Mouse (Mus musculus) inflammation-experienced regulatory T-cells, adult 6 months (primary cell): ENCODE measurements around the gene Lrrc56. TPM values are rescaled to one million over a fixed set of nuclear protein-coding genes. Genes with fewer than 3 reads are reported as not detected.
A peak's percentile ranks its signal among the peaks of the same experiment; 100 is the strongest.

Experiments
- ATAC-seq: one replicate; pipeline ENCODE4 v1.8.0; 2017
- polyA plus RNA-seq, 3 experiments: library from polyadenylated mRNA; unstranded; fragments of 100-300 nt; shearing (Covaris generic); gene quantifications; one replicate each; pipeline ENCODE4 v1.2.1; 2017

The Lrrc56 gene
- polyA plus RNA-seq, 3 experiments from 2014 or later = 1.3 to 2.2 (median 1.7) TPM

DNA sequence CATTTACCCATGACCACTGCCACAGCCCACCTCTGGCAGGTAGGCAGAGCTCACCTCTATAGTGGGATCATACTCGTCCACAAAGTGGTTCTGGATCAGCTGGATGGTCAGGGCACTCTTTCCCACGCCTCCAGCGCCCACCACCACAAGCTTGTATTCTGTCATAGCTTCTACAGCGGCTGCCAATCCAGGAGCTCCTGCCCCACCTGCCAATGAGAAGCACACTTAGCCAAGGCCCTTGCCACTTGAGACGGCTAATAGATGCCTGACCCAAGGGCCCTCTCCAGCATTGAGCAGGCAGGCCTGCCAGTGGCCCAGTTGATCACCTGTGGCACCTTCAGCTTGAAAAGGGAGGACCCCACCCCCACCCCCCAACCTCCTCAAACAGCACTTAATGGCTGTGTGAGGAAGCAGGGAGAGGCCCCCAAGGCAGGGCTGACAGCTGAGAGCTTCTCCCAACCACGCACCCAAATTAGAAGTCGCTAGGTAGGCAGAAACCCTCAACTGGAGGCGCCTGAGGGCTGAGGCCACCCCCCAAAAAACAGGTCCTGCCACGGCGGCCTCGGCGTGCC lies 1.1 kb upstream of the Lrrc56 start:
- ATAC-seq = no peak

DNA sequence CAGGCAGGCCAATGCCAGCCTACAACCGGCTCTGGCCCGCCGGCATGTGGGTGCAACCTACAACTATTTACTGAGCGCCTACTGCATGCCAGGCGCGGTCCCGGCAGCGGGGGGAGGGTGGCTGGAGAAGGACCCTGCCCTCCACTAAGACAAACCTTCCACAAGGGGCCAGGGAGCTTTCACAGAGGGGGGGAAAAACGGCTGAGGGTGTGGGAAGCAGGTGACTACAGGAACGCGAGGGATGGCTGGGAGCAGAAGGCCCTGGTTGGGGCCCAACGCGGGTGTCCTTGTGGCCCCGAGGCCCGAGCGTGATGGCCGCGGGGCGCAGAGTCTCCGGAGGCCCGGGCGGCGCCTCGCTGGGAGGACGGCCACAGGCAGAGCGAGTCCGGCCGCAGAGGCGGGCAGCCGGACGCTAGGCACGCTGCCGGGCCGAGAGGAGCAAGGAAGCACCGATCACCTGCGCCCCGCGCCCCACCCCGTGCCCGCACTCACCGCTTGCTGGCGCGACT lies 555 bp upstream of the Lrrc56 start:
- no peak for ATAC-seq

DNA sequence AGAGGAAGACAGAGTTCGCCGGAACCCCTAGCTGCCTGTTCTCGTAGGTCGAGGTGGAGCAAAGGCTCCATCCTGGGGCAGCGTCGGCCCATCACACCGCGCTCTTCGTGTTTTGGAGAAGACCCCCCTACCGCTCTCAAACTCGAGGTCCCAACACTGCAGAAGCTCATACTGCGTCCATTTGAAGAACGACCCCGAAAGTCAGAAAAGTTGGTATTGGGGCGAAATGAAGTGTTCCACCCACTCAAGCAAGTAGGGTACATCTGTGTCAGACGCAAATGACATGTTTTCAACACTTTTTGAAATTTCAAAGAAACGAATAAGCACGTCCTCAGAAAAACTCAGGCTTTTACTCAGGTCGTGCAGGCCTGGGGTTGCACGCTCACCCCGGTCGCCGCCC lies 452 bp downstream of the Lrrc56 start:
- no peak for ATAC-seq

DNA sequence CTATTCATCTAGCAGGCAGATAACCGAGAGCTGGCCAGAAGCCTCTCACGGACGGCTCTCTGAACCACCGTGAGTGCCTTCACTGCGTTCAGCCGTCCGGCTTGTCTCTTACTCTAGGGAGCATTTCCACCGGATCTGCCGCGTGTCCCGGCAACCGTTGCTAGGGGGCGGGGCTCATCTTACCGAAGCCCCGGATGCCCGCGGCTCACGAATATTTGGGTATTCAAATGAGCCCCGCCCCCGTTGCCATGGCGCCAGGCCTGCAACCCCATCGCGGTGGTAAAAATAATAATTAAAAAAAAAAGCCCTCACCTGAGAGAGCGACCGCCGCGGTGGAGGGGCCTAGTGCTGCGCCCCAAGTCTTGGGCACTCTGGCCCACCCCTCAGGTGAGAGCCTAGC lies 873 bp downstream of the Lrrc56 start:
- ATAC-seq = peak; percentile 67

DNA sequence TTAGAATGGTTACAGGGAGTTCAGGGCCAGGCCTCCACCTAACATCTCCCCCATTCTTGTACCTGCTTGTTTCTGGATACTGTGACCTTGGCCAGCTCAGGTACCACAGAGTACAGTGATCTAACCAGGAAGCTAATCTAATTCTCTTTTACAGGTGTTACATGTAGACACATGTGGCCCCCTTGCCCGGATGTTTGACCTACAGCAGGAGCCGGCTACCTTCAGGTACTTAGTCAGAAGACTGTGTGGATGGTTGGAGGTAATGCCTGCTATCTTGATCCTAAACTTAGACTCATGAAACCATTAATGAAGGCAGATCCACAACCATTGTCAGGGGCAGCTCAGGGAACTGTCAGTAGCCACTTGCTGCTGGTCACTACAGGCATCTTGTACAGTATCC lies 1.8 kb downstream of the Lrrc56 start:
- ATAC-seq = no peak

DNA sequence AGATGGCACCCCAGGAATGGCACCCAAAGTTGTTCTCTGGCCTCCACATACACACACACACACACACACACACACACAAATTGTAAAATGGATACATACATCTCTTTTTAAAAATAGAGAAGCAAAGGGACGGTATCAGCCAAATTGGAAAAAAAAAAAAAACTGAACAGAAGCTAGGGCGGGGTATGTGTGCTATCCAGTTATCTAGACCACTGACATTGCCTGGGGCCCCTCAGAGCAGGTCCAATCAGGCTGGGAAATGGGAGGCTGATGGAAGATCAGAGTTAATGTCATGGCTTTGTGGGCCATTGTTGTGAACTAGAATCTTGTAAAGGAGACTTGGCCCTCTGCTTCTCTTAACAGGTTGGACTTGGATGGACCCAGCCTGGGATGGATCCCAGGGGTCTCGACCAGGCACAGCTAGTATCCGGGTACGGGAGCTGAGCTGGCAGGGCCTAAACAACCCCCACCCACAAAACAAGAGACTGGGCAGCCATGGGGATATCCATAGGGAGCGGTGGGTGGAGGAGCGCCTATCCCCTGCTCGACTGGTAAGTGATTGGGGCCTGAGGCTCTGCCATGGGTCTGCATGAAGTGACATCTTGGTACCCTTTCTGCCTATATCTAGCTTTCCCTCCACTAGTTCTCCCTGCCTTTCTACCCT lies 2.8 kb downstream of the Lrrc56 start:
- no peak for ATAC-seq

DNA sequence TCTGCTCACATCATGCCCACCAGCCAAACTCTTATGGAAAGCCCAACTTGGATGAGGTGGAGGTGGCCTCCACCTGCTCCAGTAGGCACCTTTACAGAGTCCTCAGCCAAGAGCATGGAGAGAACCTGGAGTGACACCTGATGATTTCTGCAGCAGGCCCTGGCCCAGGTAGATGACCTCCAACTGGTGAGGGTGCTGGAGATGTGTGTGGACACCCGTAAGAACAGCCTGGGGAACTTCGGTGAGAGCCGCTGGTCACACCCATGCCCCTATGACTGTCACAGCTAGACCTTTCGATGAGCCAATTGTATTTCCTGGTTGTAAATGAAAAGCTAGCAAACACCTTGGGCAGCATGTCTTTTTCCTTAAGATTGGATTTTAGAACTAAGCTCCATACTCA lies 4.2 kb downstream of the Lrrc56 start:
- ATAC-seq = no peak

DNA sequence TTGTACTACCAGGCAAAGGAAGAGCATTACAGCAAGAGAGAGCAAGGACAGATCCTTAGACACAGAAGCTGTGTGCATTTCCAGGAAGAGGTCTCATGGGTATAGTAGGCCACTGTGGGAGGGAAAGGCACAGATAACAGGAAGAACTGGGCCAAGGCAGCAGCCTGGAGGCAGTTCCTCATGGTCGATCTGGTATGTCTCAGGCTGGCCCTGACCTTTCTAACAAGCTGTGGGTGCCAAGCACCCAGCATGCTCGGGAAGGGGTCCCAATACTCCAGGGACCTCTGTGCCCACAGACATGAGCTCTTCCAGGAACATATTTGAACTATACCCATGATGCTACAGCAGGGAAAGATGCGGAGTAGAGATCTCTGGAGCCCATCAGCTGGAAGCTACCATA lies 10.6 kb downstream of the Lrrc56 start:
- no peak for ATAC-seq

DNA sequence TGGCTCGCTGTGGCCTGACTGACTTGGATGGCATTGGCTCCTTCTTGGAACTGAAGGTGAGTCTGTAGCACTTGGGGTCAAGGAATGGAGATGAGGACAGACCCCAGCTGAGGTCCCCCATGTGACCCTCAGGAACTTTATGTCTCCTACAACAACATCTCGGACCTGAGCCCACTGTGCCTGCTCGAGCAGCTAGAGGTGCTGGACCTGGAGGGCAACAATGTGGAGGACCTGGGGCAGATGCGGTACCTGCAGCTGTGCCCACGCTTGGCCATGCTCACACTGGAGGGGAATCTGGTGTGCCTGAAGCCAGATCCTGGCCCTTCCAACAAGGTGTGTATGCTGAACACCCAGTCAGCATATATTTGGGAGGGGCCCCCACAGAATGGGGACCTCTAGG lies 11.5 kb downstream of the Lrrc56 start:
- no peak for ATAC-seq

DNA sequence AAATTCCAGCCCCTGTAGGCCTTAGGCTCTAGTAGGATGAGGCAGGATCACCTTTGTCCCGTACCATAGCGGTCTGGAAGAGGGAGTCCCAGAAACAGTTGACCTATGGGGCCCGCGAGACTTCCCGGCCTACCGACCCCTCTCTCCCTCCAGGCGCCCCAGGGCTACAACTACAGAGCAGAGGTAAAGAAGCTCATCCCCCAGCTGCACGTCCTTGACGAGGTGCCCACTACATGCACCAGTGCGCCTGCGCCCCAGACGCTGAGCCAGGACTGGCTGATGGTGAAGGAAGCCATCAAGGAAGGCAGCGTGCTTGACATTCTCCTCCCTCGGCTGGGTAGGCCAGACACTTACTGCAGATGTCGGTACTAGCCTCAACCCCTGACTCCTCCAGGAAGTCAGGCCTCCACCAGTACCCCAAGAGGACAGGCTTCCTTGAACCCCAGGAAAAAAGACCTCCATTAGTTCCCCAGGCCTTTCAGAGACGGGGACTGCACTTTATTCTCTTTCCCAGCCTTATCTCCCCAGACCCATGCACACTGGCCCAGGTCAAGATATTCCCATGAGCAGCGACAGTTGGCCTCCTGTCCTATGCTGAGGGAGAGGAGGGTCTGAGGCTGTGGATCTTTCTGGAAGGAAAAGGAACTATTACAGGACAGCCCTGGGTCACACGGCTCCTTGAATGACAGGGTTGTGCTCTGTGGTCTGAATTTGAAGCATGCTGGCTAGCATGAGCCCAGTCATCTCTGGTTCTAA lies 12.4 kb downstream of the Lrrc56 start:
- no peak for ATAC-seq

DNA sequence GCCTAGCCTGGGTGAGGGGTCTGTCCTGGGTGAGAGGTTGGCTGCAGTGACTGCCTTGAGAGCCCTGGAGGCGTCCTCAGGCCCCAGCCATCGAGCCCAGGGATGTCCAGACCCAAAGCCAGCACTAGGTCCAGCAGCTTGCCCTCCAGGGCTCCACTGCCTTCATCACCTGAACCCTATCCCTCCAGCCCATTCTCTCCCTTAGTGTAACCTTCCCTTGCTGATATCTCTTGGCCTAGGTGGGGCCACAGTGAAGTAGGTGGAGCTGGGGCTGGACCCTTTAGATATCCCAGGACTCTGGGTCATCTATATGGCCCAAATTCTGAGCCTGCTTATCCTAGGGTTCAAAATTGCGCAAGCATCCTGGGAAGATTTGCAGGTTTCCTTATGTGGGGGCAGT lies 15.6 kb downstream of the Lrrc56 start:
- ATAC-seq = no peak

DNA sequence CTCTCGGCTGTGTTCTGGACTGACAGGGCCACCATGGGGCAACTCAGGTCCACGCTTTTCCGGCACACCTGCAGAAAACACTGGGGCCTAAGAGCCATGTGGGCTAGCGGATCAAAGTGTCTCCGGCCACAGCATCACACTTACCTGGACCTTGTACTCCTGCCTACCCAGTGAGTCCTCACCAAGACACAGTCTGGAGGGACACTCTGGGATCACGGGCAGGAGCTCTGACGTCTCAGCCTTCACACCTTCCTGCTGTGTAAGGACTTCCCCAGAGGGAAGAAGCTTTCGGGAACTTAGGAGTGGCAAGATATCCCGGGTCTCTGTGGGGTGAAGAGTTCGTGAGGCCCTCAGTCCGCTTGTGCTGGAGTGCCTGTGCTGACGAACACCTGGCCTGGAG lies 16.2 kb downstream of the Lrrc56 start:
- ATAC-seq = no peak

DNA sequence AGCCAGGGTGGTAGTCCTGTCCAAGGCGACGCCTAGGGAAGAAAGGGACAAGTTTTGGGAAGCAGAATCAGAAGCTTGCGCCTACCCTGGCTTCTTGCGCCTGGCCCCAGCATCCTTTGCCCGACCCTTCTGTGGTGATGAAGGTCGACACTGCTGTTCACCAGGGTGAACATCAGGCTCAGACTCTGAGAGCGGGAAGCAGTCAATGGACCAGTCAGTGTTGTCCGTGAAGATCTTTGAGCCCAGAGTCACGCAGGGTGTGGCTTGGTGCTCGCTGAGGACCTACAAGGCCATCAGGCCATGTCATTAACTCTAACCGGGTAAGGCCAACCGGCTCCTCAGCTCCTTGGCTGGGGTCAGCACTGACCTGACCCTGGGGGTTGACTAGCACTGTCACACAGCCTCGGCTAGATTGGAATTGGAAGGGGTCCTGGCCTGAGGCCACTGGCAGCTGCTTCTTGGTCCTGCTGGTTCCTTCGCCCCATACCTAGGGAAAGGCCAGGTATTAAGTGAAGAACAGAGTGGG lies 16.7 kb downstream of the Lrrc56 start:
- no peak for ATAC-seq

DNA sequence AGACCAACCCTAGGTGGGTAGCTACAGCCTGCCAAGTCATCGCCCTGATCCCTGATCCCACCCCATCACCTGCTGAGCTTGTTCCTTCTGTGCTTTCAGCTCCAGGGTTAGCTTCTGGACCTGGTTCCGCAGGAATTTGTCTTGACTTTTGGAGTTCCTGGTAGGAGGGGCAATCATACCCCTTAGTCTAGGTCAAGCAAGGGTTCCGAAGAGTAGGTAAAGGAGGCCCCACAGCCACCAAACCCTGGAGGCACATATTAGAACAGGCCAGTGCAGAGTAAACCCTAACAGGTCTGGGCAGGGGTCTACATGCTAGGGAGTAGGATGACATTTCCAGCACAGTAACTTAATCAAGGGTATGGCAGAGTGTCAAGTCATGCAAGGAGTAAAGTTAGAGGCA lies 19.2 kb downstream of the Lrrc56 start:
- no peak for ATAC-seq

DNA sequence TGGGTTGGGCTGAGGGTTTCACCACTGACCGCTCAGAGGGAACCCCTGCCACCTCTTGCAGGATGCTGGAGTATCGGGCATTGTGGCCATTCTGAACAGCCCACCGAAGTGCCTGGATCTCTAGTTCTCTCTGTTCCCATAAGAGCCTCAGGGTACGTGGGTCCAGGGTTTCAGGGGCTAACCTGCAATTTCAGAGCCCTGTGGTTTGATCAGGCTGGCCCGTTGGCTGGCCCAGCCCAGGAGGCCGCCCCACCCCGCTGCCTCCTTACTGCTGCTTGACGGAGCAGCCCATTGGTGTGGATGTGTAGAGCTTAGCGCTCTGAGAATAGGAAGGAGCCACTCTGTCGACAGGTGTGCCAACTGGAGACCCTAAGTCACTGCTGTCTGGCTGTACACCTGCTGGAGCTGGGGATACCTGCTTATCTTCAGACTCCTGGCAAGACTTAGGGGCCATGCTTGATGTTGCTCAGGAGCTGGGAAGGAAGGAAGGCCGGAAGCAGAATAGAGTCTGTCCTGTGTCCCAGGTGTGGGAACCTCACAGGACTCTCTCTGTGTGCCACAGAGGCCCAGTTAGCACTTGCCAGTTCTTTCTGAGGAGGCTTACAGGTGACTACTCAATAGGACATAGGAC lies 19.8 kb downstream of the Lrrc56 start, which contains the start of gene Lmntd2:
Lmntd2 (minus strand) TSS at position 476 of the 631 bp plus-strand sequence.
- no peak for ATAC-seq

DNA sequence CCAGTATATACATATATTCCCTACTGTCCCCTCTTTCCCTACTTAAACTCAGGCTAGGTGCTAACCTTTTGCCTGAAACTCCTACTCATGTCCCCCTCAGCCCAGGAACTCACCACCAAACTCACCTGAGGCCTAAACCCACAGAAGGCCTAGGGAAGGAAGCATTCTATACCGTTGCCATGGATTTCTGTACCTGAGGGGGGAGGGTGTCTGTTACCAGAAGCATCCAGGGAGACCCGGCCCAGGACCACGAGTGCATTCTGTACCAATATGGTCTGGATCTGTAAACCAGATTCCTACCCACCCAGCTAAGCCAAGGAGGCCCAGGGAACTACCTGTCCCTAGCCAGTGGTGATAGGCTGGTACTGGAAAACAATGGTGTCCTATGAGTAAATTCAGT lies 20.4 kb downstream of the Lrrc56 start:
- no peak for ATAC-seq

DNA sequence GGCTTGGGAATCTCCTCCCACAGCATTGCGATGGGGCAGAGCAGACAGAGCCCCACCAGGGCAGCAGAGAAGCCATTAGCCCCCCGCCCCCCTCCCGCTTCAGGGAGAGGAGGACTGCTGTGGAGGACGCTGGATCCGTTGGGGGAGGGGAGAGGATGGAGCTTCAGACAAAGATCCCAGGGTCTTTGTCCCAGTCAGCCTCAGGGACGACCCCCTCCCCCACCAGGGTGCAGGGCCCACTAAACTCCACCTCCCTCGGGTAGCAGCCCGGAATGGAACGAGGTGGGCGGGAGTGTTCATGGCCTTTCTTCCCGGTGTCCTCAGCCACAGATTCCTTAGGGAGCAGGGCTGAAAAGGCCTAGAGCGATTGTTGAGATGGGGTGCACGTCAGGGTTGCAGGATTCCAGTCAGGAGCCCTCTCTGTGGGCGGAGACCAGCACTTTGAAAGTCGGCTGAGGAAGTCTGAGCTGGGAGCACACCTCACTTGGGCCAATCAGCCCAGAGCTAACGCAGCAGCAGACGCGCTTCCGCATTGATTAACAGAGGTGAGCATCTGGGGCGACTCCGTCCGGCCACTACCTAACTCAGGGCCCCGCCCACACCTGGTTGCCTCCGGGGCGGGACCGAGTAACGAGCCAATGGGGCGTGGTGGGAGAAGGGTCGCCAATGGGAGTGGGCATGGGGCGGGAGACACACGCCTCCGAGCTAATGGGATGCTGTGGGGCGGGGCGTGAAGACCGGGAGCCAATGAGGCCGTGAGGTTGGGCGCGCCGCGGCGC lies 21.3 kb downstream of the Lrrc56 start, which contains the start of gene Rassf7:
Rassf7 (plus strand) TSS at position 760 of the 779 bp plus-strand sequence.
- ATAC-seq = peak; percentile 99

DNA sequence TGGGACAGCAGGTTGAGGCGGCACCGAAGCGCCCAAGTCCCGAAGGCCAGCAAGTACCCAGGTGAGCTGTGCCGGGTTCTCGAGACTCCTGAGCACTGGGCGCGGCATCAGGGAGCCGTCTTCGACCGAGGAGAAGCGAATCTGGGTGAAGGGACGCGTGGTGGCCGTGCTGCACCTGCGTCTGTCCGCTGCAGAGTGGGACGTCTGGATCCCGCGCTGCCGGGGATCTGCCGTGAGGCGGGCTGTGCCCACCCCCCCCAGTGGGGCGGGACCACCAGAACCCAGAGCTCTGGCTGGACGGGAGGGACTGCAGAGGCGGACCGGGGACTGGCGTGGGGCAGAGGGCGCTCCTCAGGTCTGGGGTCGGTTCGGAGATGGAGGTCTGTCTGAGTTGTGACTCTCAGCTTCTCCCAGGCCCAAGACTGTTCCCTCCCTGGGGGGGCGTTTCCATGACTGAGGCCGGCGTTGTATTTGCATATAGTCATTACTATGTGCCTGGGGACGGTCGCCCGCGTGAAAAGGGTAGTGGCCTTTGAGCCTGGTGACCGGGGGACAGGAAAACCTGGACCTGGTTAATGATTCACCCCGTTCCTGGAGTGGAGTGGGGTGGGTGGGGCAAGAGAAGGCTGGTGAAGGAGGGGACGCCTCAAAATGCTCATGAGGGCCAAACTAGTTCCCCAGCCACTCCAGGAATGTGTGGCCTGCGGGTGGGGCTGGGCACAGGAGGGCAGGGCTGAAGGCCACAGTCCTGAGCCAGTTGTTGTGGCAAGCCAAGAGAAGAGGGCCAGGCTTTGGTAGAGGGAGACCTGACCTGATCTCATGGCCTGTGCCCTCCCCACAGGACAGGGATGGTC lies 22.1 kb downstream of the Lrrc56 start:
- ATAC-seq = peak; percentile 18

DNA sequence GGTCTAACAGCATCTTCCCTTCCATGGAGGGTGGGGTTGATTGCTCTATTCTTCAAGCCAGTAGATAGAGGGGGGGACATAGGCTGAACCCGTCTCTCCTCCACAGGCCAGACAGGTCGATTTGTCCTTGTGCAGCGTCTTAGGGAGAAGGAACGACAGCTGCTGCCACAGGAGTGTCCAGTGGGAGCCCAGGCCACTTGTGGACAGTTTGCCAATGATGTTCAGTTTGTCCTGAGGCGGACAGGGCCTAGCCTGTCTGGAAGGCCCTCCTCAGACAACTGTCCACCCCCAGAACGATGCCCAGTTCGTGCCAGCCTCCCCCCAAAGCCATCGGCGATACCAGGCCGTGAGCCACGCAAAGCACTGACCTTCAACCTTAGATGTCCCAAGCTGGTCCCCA lies 22.9 kb downstream of the Lrrc56 start:
- ATAC-seq = no peak

DNA sequence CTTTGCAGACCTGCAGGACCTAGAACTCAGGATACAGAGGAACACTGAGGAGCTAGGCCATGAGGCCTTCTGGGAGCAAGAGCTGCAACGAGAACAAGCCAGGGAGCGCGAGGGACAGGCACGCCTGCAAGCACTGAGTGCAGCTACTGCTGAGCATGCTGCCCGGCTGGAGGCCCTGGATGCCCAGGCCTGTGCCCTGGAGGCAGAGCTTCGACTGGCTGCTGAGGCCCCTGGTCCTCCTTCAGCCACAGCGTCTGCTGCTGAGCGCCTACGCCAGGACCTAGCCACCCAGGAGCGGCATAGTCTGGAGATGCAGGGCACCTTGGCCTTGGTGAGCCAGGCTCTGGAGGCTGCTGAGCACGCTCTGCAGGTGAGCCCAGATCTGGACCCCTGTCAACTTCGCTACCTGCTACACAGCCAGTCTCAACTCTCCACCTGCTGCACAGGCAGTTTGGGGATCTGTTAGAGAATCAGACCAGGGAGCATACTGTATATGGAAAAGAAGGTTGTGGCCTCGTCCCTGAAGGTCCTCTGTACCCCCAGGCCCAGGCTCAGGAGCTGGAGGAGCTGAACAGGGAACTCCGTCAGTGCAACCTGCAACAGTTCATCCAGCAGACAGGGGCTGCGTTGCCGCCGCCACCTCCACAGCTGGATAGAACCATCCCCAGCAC lies 23.5 kb downstream of the Lrrc56 start:
- ATAC-seq = no peak

DNA sequence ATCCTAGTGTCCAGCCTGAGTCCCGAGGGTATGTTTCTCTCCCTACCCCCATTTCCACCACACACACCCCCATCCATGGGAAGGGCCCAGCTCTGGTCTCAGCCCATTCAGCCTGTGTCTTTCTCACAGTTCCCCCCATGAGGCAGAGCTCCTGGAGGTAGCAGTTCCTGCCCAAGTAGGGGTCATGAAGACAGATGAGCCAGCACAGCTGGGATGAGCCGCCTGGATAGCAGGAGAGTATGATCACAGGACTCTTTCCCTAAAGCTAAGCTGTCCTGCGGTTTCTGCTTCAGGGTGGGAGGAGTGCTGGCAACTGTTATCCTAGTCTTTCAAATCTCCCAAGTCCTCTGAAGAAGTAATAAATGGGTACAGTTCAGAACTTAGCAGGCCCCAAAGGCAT lies 24.2 kb downstream of the Lrrc56 start:
- ATAC-seq = no peak
